Mouse (Mus musculus): ENCODE measurements around the gene Col27a1.

The Col27a1 gene

GRCm38 (mm10) chr4:63213907-63214621 is at the start of gene Col27a1:
Gene Col27a1 (plus strand): TSS chr4:63214004.
- peak; percentile 27 to 51 for DNase-seq (ENCODE audit: low spot score in 2 of 2)

- no peak for DNase-seq (ENCODE audit: low spot score in 2 of 2)
Measured at GRCm38 (mm10) chr4:63165636-63166035, 48.2 kb upstream of the Col27a1 start.

- DNase-seq (ENCODE audit: low spot score in 2 of 2): peak; percentile 43 to 58
Measured at GRCm38 (mm10) chr4:63166323-63166722, 47.5 kb upstream of the Col27a1 start.

GRCm38 (mm10) chr4:63170061-63170460 is 43.7 kb upstream of the Col27a1 start:
- DNase-seq (ENCODE audit: low spot score in 2 of 2): no peak

- no peak for DNase-seq (ENCODE audit: low spot score in 2 of 2)
Measured at GRCm38 (mm10) chr4:63171122-63171521, 42.7 kb upstream of the Col27a1 start.

GRCm38 (mm10) chr4:63171969-63172685 is 41.7 kb upstream of the Col27a1 start, which contains the start of gene Kif12:
Gene Kif12 (minus strand): TSS chr4:63172131.
- no peak for DNase-seq (ENCODE audit: low spot score in 2 of 2)

- peak in 1 of 2 experiments; percentile 46 for DNase-seq (ENCODE audit: low spot score in 2 of 2)
Measured at GRCm38 (mm10) chr4:63181556-63181955, 32.2 kb upstream of the Col27a1 start.

- DNase-seq (ENCODE audit: low spot score in 2 of 2): no peak
Measured at GRCm38 (mm10) chr4:63186281-63186870, 27.4 kb upstream of the Col27a1 start.

- no peak for DNase-seq (ENCODE audit: low spot score in 2 of 2)
Measured at GRCm38 (mm10) chr4:63191641-63192040, 22.2 kb upstream of the Col27a1 start.

GRCm38 (mm10) chr4:63194366-63194765 is 19.4 kb upstream of the Col27a1 start:
- no peak for DNase-seq (ENCODE audit: low spot score in 2 of 2)

- no peak for DNase-seq (ENCODE audit: low spot score in 2 of 2)
Measured at GRCm38 (mm10) chr4:63199366-63199765, 14.4 kb upstream of the Col27a1 start.

GRCm38 (mm10) chr4:63203874-63204273 is 9.9 kb upstream of the Col27a1 start:
- no peak for DNase-seq (ENCODE audit: low spot score in 2 of 2)

GRCm38 (mm10) chr4:63205583-63205982 is 8.2 kb upstream of the Col27a1 start:
- no peak for DNase-seq (ENCODE audit: low spot score in 2 of 2)

- DNase-seq (ENCODE audit: low spot score in 2 of 2): peak; percentile 69 to 90
Measured at GRCm38 (mm10) chr4:63215185-63215992, 1.6 kb downstream of the Col27a1 start.

- DNase-seq (ENCODE audit: low spot score in 2 of 2): peak; percentile 52 to 66
Measured at GRCm38 (mm10) chr4:63215993-63216531, 2.3 kb downstream of the Col27a1 start.

- DNase-seq (ENCODE audit: low spot score in 2 of 2): no peak
Measured at GRCm38 (mm10) chr4:63216566-63216965, 2.8 kb downstream of the Col27a1 start.

- DNase-seq (ENCODE audit: low spot score in 2 of 2): no peak
Measured at GRCm38 (mm10) chr4:63217513-63217912, 3.7 kb downstream of the Col27a1 start.

- DNase-seq (ENCODE audit: low spot score in 2 of 2): no peak
Measured at GRCm38 (mm10) chr4:63219059-63219458, 5.3 kb downstream of the Col27a1 start.

GRCm38 (mm10) chr4:63219635-63220034 is 5.8 kb downstream of the Col27a1 start:
- DNase-seq (ENCODE audit: low spot score in 2 of 2): no peak

- DNase-seq (ENCODE audit: low spot score in 2 of 2): no peak
Measured at GRCm38 (mm10) chr4:63221096-63221958, 7.5 kb downstream of the Col27a1 start.

- DNase-seq (ENCODE audit: low spot score in 2 of 2): peak; percentile 37 to 47
Measured at GRCm38 (mm10) chr4:63222246-63222645, 8.4 kb downstream of the Col27a1 start.

Data from thymus, postnatal 10 days (tissue).